Mouse (Mus musculus) forebrain, embryonic 13.5 days (tissue): Measurements from ENCODE around the gene Ppp2r5c. TPM values are rescaled to one million over a fixed set of nuclear protein-coding genes. Genes with fewer than 3 reads are reported as not detected.

Experiments
- ATAC-seq: fragments of 200-750 bp; cut with Nextera tagmentation; 2 replicates; pipeline ENCODE4 v1.8.0; 2017
- H3K27ac ChIP-seq: fragments of 300-500 bp; sonication (generic); 2 replicates; pipeline ENCODE4 v1.5.1; 2015; ENCODE audit warnings: inconsistent platforms, mild to moderate bottlenecking, moderate library complexity
- H3K27me3 ChIP-seq: fragments of 300-500 bp; sonication (generic); 2 replicates; pipeline ENCODE4 v1.6.1; 2015; ENCODE audit warnings: mild to moderate bottlenecking, inconsistent platforms
- H3K36me3 ChIP-seq: fragments of 300-500 bp; sonication (generic); 2 replicates; pipeline ENCODE4 v1.6.1; 2015; ENCODE audit warnings: mild to moderate bottlenecking, inconsistent platforms; ENCODE audit not compliant: poor library complexity, severe bottlenecking
- H3K4me1 ChIP-seq: fragments of 300-500 bp; sonication (generic); 2 replicates; pipeline ENCODE4 v1.6.1; 2015; ENCODE audit warnings: inconsistent platforms
- H3K4me2 ChIP-seq: fragments of 300-500 bp; sonication (generic); 2 replicates; pipeline ENCODE4 v1.6.1; 2015; ENCODE audit warnings: inconsistent platforms, mild to moderate bottlenecking, moderate library complexity
- H3K4me3 ChIP-seq: fragments of 300-500 bp; sonication (generic); 2 replicates; pipeline ENCODE4 v1.5.1; 2015; ENCODE audit warnings: mild to moderate bottlenecking, inconsistent platforms
- H3K9ac ChIP-seq: fragments of 300-500 bp; sonication (generic); 2 replicates; pipeline ENCODE4 v1.6.1; 2015; ENCODE audit warnings: mild to moderate bottlenecking, inconsistent platforms
- H3K9me3 ChIP-seq: fragments of 300-500 bp; sonication (generic); replicated peaks from 2 replicates; pipeline ENCODE4 v1.6.1; 2016; ENCODE audit warnings: inconsistent platforms
- WGBS: fragments of 180-500 bp; shearing (Covaris S2); methylation state at CpG from one replicate; pipeline ENCODE4 v1.1.7; 2015; 5-methylcytosine and 5-hydroxymethylcytosine counted together
- polyA plus RNA-seq: library from polyadenylated mRNA; unstranded; fragments of >200 nt; fragmentation: Nextera tagmentation; extraction: Ambion mirVana; gene quantifications from 2 replicates; pipeline ENCODE4 v1.2.1, GENCODE M21; 2015

Ppp2r5c gene
- polyA plus RNA-seq, 1 experiment from 2014 or later, result 138 TPM

DNA sequence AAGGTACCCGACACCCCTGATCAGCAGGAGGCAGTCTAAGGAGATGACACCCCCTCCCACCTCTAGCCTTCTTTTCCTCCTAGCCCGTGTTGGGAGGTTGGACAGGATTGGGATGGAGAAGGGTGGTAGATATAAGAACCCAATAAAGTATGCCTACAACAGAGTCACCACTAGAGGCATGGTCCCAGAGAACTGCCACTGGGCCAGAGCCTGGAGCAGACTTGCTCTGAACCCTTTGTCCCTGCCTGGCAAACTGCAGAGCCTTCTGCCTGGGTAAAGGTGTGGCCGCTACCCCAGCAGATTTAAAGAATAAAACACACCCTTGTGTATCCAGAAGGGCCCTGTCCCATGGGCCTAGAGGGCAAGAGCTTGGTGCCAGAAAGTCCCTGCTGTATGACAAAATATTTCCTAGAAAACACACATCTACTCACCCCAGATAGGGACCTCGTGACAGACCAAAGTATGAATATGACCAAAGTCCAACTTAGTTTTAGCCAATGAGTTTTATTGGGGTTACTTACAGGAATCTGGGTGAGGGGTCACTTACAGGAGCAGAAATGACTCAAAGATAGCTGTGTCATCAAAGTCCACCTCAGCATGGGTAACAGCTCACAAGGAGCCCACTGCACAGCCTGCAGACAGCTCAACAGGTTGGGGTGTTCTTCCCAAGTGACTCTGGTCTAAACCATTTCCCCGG, 22.8 kb upstream of the Ppp2r5c start:
- Histone ChIP-seq H3K4me1 (no peaks in the 10 kb centered on the region), H3K4me3 (no peak overlapping the region), H3K9ac (no peak overlapping the region), H3K27me3 (no peaks in the 10 kb centered on the region), H3K36me3 (no peaks in the 10 kb centered on the region), H3K27ac (no peak overlapping the region), H3K4me2 (no peak overlapping the region), H3K9me3 (no peaks in the 10 kb centered on the region)
- 85% methylated on average over 5 of the region's 5 CpGs for WGBS
- ATAC-seq, result no peak

DNA sequence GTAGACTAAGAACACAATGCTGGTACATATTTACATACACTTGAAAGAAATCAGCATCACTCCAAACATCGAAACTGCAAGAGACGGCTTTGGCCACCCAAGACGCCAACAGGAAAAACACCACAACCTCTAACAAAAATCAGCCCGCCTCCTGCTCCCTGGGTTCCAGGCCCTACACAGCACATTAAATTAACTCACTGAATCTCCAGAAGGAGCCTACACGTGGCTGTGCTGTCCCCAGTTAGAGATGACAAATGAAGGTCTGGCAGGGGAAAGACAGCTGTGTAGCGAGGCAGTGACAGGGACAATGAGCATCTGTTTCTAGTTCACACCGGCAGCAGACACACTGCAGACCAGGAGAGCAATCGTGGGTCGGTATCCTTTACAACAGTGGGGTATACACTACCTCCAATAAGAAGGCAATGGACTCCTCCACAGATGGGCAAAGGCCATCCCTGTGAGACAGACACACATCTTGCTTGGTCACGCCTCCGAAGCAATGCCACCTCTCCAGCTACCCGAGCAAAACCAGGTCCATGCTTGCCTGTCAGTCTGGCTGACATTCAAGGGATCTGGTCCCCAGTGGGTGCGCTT, 20.4 kb upstream of the Ppp2r5c start:
- 86% methylated on average over 13 of the region's 13 CpGs for WGBS
- no peak overlapping the region for H3K4me3 ChIP-seq
- H3K27ac ChIP-seq, result no peak overlapping the region
- peaks cover 7% of the 10 kb centered on the region; the same call in 1 of the 2 replicates for H3K4me1 ChIP-seq
- H3K27me3 ChIP-seq, result no peaks in the 10 kb centered on the region
- ATAC-seq, result no peak
- H3K36me3 ChIP-seq, result no peaks in the 10 kb centered on the region
- H3K4me2 ChIP-seq, result no peak overlapping the region
- no peaks in the 10 kb centered on the region for H3K9me3 ChIP-seq
- H3K9ac ChIP-seq, result no peak overlapping the region

DNA sequence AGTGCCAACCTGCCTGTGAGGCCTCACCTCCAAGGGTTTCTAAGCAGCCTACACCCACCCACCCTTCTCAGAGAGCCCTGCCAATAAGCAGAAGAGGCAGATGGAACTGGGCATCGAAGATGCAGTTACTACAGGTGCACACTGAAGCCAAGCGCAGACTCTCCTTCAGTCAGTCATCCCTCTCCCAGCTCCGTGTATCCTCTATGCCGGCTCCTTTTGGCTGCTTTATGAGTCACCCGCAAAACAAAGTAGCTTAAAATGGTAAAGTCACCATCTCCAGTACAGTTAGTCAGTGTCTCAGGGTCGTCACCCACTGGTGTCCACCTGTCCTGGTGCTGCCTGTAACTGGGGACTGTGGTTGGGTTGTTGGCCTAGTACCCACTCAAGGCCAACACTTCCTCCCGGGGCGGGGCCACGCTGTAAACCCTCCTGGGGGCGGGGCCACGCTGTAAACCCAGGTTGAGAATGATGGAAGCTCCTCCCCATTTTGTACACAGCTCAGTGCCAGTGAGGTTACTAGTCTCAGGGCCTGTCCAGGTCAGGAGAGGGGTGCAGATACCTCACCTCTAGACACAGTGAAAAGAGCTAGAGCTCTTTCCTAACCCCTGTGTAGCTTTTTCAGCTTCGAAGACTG, 17.5 kb upstream of the Ppp2r5c start:
- ATAC-seq, result no peak
- Histone ChIP-seq H3K9me3 (no peaks in the 10 kb centered on the region), H3K27ac (no peak overlapping the region), H3K36me3 (no peaks in the 10 kb centered on the region), H3K9ac (no peak overlapping the region), H3K4me1 (peaks cover 15% of the 10 kb centered on the region), H3K4me3 (no peak overlapping the region), H3K4me2 (no peak overlapping the region), H3K27me3 (no peaks in the 10 kb centered on the region)
- 65% methylated on average over 12 of the region's 12 CpGs for WGBS

DNA sequence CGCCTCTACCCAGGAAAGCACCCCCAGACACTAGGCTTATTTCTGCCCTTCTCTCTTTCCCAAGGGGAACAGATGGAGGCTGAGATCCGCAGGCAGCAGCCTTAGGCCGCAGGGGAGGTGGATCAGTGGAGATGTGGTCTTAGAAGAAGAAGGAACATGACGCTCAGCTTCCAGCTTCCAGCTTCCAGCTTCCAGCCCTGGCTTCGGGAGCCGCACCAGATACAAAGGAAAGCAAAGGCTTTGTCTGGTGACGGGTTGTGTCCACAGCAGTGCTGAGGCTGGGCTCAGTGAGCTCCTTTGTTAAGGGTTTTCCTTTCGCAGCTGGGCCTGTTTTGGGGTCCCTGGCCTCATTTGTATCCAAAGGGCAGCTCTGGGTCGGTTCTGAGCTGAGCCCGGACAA, 16.9 kb upstream of the Ppp2r5c start:
- Histone ChIP-seq H3K36me3 (no peaks in the 10 kb centered on the region), H3K9me3 (no peaks in the 10 kb centered on the region), H3K27me3 (no peaks in the 10 kb centered on the region), H3K4me2 (no peak overlapping the region), H3K4me3 (no peak overlapping the region), H3K27ac (0 out of 2 replicates have a peak overlapping the region, but pooled peaks have one; percentile 22), H3K9ac (peak overlapping the region; percentile 38; the same call in 1 of the 2 replicates), H3K4me1 (peaks cover 15% of the 10 kb centered on the region)
- WGBS, result 31% methylated on average over 10 of the region's 10 CpGs
- ATAC-seq, result no peak

DNA sequence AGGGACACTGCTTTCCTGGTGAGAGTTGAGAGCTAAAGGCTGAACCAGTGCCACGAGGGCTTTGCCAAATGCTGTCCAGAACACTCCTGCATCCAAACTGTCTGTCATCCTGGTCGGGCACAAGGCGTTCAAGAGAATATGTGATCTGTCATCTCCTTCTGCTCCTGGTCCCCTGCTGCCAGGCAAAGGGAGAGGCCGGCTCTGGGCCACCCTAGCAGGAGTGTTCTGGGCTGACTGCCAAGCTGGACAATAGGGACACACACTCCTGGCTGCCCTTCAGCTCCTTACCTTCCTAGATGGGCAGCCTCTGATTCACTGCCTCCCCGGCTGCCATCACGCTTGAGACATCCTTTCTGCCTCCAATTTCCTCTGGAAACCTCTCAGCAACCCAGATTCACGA, 15.1 kb upstream of the Ppp2r5c start:
- WGBS, result 49% methylated on average over 7 of the region's 7 CpGs
- ATAC-seq, result no peak
- Histone ChIP-seq H3K27me3 (no peaks in the 10 kb centered on the region), H3K4me3 (no peak overlapping the region), H3K27ac (no peak overlapping the region), H3K9me3 (no peaks in the 10 kb centered on the region), H3K9ac (peak overlapping the region; percentile 32; the same call in 1 of the 2 replicates), H3K4me1 (peaks cover 15% of the 10 kb centered on the region), H3K4me2 (no peak overlapping the region), H3K36me3 (no peaks in the 10 kb centered on the region)

DNA sequence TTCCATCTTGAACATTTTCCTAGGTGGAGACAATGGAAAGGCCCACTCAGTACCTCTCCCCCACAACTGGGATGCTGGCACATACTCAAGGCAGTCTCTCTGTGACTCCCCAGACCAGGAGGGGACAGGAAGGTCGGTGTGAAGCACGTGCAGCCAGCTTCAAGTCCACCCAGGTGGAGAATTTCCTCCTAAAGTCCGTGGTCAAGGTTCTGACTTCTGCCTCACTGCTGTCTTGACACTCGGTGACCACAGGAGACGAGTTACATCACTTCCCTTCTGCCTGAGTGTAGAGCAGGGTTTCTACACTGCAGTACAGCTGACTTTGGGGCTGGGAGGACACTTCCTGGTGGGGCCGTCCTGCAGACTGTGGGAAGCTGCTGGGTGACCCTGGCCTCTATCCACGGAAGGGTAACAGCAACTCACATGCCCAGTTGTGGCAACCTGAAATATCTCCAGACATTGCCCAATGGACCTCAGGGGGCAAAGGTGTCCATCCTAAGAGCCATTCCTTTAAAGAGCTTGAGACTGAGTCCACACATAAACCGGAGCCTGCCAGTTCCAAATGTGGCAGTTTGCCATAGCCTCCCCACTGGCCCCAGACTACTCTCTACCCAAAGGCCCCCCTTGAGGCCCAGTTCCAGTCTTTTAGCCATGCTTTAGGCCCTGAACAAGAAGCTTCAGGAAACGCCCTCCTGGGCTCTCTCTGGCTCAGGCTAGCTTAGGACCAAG, 10.1 kb upstream of the Ppp2r5c start:
- ATAC-seq, result no peak
- H3K4me1 ChIP-seq, result peaks cover 8% of the 10 kb centered on the region
- WGBS, result 71% methylated on average over 9 of the region's 9 CpGs
- H3K4me3 ChIP-seq, result no peak overlapping the region
- H3K27ac ChIP-seq, result no peak overlapping the region
- H3K9me3 ChIP-seq, result 0 out of 2 replicates have a peak, but pooled peaks cover 3% of the 10 kb centered on the region
- H3K9ac ChIP-seq, result no peak overlapping the region
- H3K4me2 ChIP-seq, result no peak overlapping the region
- no peaks in the 10 kb centered on the region for H3K36me3 ChIP-seq
- H3K27me3 ChIP-seq, result no peaks in the 10 kb centered on the region

DNA sequence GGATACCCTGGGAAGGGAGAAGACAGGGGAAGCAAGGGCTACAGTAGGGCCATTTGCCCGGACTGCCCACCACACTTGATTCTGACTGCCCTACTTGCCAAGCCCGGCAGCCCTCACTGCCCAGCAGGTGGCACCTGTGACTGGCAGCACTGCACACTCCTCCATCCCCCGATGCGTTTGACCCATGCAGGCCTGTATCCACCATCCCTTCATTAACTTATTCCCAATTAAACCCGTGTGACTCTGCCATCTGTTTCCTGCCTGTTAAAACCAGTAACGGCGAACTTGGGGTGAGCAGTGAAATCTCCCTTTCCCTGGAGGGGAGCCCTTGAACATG, 9.6 kb upstream of the Ppp2r5c start:
- H3K27ac ChIP-seq, result no peak overlapping the region
- WGBS, result 56% methylated on average over 7 of the region's 7 CpGs
- H3K4me2 ChIP-seq, result no peak overlapping the region
- H3K4me1 ChIP-seq, result peaks cover 3% of the 10 kb centered on the region; the same call in 1 of the 2 replicates
- ATAC-seq, result no peak
- no peak overlapping the region for H3K9ac ChIP-seq
- 0 out of 2 replicates have a peak, but pooled peaks cover 3% of the 10 kb centered on the region for H3K9me3 ChIP-seq
- no peaks in the 10 kb centered on the region for H3K27me3 ChIP-seq
- no peak overlapping the region for H3K4me3 ChIP-seq
- no peaks in the 10 kb centered on the region for H3K36me3 ChIP-seq

DNA sequence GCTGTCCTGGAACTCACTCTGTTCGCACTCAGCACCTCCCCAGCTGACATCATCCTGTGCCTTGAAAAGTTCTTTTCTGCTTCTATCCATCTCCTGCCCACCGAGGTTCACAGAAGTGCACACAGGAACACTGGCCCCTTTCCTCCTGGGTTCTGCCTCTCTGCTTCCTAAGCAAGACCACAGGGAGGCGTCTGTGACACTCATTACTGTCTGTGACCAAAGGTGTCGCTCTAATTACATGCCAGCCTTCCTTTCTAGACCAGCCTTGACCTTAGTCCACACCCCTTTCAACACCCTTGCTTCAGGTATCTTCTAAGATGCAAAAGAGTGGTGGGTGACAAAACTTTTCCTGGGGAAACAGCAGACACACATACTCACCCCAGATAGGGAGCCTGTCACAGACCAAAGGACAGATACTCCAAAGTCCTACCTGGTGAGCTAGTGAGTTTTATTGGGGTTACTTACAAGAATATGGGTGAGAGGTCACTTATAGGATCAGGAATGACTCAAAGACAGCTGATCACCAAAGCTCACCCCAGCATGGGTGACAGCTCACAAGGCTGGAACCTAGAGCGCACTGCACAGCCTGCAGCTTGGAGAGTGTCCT, 8.4 kb upstream of the Ppp2r5c start:
- no peaks in the 10 kb centered on the region for H3K36me3 ChIP-seq
- H3K27ac ChIP-seq, result no peak overlapping the region
- no peak overlapping the region for H3K9ac ChIP-seq
- peaks cover 3% of the 10 kb centered on the region; the same call in 1 of the 2 replicates for H3K4me1 ChIP-seq
- WGBS, result 45% methylated on average over 5 of the region's 5 CpGs
- H3K4me3 ChIP-seq, result no peak overlapping the region
- H3K9me3 ChIP-seq, result 0 out of 2 replicates have a peak, but pooled peaks cover 3% of the 10 kb centered on the region
- peaks cover 8% of the 10 kb centered on the region for H3K27me3 ChIP-seq
- no peak overlapping the region for H3K4me2 ChIP-seq
- ATAC-seq, result no peak

DNA sequence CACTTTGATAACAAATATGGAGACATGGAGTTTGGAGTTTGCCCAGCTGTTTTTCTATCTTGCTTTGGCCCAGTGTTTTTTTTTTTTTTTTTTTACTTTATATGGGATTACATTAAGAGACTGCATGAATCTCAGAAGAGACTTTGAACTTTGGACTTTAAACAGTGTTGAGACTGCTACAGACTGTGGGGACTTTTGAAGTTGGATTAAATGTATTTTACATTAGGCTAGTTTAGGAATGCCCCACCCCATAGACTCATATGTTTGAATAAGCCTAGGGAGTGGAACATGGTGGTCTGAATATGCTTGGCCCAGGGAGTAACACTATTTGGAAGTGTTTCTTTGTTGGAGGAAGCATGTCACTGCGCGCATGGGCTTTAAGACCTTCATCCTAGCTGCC, 4.7 kb upstream of the Ppp2r5c start:
- no peak overlapping the region for H3K9ac ChIP-seq
- WGBS, result 93% methylated on average over 2 of the region's 2 CpGs
- H3K9me3 ChIP-seq, result 0 out of 2 replicates have a peak, but pooled peaks cover 3% of the 10 kb centered on the region
- no peak overlapping the region for H3K27ac ChIP-seq
- peaks cover 10% of the 10 kb centered on the region for H3K27me3 ChIP-seq
- no peak overlapping the region for H3K4me2 ChIP-seq
- ATAC-seq, result no peak
- H3K4me1 ChIP-seq, result peaks cover 8% of the 10 kb centered on the region
- H3K4me3 ChIP-seq, result no peak overlapping the region
- no peaks in the 10 kb centered on the region for H3K36me3 ChIP-seq

DNA sequence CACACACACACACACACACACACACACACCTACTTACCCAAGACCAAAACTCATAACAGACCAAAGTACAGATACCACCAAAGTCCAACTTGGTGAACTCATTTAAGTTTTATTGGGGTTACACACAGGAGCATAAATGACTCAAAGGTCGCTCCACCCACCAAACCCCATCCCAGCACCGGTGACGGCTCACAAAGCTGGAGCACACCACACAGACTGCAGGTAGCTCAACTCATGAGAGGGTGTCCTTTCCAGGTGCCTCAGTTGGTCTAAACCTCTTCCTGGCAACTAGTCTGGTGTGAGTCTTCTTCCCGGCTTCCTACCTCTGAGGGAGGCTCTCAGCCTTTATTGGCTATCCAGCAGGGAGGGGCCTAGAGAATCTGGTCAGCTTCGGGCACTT, 2.4 kb upstream of the Ppp2r5c start:
- peaks cover 10% of the 10 kb centered on the region for H3K27me3 ChIP-seq
- H3K4me3 ChIP-seq, result no peak overlapping the region
- 0 out of 2 replicates have a peak, but pooled peaks cover 3% of the 10 kb centered on the region for H3K9me3 ChIP-seq
- WGBS, result 75% methylated on average over 5 of the region's 5 CpGs
- no peak for ATAC-seq
- H3K4me1 ChIP-seq, result peaks cover 14% of the 10 kb centered on the region
- H3K27ac ChIP-seq, result no peak overlapping the region
- no peaks in the 10 kb centered on the region for H3K36me3 ChIP-seq
- H3K4me2 ChIP-seq, result no peak overlapping the region
- H3K9ac ChIP-seq, result no peak overlapping the region

DNA sequence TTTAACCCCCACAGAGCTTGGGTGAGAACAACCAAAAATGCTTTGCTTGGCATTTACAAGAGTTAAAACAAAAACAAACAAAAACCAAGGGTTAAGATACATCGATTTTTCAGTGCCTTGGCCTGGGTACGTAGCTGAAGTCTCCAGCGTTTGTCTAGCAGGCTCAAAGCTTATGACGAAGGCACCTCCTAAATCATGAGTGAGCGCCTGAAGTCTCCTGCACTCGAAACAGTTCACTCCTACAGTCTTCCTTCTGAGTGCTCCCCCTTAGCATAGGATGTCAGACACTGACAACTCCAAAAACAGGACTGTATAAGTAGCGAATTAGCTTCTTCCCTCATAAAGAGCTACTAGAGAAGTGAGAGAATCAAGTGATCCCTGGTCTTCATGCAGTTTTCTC, 1.1 kb upstream of the Ppp2r5c start:
- WGBS, result 38% methylated on average over 7 of the region's 7 CpGs
- H3K4me1 ChIP-seq, result peaks cover 14% of the 10 kb centered on the region
- 0 out of 2 replicates have a peak, but pooled peaks cover 10% of the 10 kb centered on the region for H3K36me3 ChIP-seq
- peaks cover 10% of the 10 kb centered on the region for H3K27me3 ChIP-seq
- H3K27ac ChIP-seq, result 0 out of 2 replicates have a peak overlapping the region, but pooled peaks have one; percentile 94
- H3K4me2 ChIP-seq, result peak overlapping the region; percentile 79
- peak overlapping the region; percentile 85 for H3K4me3 ChIP-seq
- H3K9me3 ChIP-seq, result 0 out of 2 replicates have a peak, but pooled peaks cover under 1% of the 10 kb centered on the region
- no peak for ATAC-seq
- H3K9ac ChIP-seq, result peak overlapping the region; percentile 70
